Mouse (Mus musculus): Measurements from ENCODE around the gene Orai1. TPM values are rescaled to one million over a fixed set of nuclear protein-coding genes. Genes with fewer than 3 reads are reported as not detected.

Orai1 gene
- polyA plus RNA-seq, 2 experiments, result 20.7 to 25.0 TPM

GRCm38 (mm10) chr5:123017504-123017903 is 2.6 kb downstream of the Orai1 start:
- no peak overlapping the region for H3K9ac ChIP-seq (ENCODE audit: low read depth, low read length, severe bottlenecking)
- ATAC-seq (ENCODE audit: low FRiP score, low read depth) (no peak), DNase-seq (ENCODE audit: low spot score) (no peak)
- no peaks in the 10 kb centered on the region for H3K36me3 ChIP-seq (ENCODE audit: control insufficient read depth, insufficient read depth, low read length)
- no peaks in the 10 kb centered on the region for H3K27me3 ChIP-seq (ENCODE audit: control insufficient read depth, insufficient read depth, low read length)
- H3K27ac ChIP-seq (replicated peaks; ENCODE audit: low read depth, low read length), result no peak overlapping the region
- no peak overlapping the region for H3K4me3 ChIP-seq (replicated peaks; ENCODE audit: low read length)
- TF ChIP-seq POLR2A (IDR thresholded peaks at IDR 0.05; ENCODE audit: borderline replicate concordance, extremely low read depth, insufficient read depth, insufficient read length), result no peak
- H3K4me1 ChIP-seq (ENCODE audit: control insufficient read depth, insufficient read depth, low read length), result peaks cover 30% of the 10 kb centered on the region
- H3K4me2 ChIP-seq (replicated peaks; ENCODE audit: low read depth, low read length, severe bottlenecking), result no peak overlapping the region
- 83% methylated on average over 4 of the region's 4 CpGs for WGBS
- H3K9me3 ChIP-seq (ENCODE audit: control insufficient read depth, low read length), result no peaks in the 10 kb centered on the region

GRCm38 (mm10) chr5:123019336-123020016 is 4.6 kb downstream of the Orai1 start:
- Histone ChIP-seq H3K4me2 (replicated peaks; ENCODE audit: low read depth, low read length, severe bottlenecking) (peak overlapping the region; percentile 1; the same call in 1 of the 2 replicates), H3K4me1 (ENCODE audit: control insufficient read depth, insufficient read depth, low read length) (peaks cover 32% of the 10 kb centered on the region)

GRCm38 (mm10) chr5:123020426-123020825 is 5.6 kb downstream of the Orai1 start:
- Histone ChIP-seq H3K27me3 (ENCODE audit: control insufficient read depth, insufficient read depth, low read length) (no peaks in the 10 kb centered on the region), H3K4me3 (replicated peaks; ENCODE audit: low read length) (no peak overlapping the region), H3K36me3 (ENCODE audit: control insufficient read depth, insufficient read depth, low read length) (no peaks in the 10 kb centered on the region), H3K9me3 (ENCODE audit: control insufficient read depth, low read length) (no peaks in the 10 kb centered on the region), H3K4me1 (ENCODE audit: control insufficient read depth, insufficient read depth, low read length) (peaks cover 34% of the 10 kb centered on the region), H3K4me2 (replicated peaks; ENCODE audit: low read depth, low read length, severe bottlenecking) (no peak overlapping the region), H3K27ac (replicated peaks; ENCODE audit: low read depth, low read length) (no peak overlapping the region), H3K9ac (ENCODE audit: low read depth, low read length, severe bottlenecking) (no peak overlapping the region)
- WGBS, result 95% methylated on average over 5 of the region's 5 CpGs
- ATAC-seq (ENCODE audit: low FRiP score, low read depth) (no peak), DNase-seq (ENCODE audit: low spot score) (no peak)
- no peak for TF ChIP-seq POLR2A (IDR thresholded peaks at IDR 0.05; ENCODE audit: borderline replicate concordance, extremely low read depth, insufficient read depth, insufficient read length)

More at GRCm38 (mm10) chr5:123019336-123020016, 4.6 kb downstream of the Orai1 start:
- H3K4me3 ChIP-seq (replicated peaks; ENCODE audit: low read length), result no peak overlapping the region
- no peaks in the 10 kb centered on the region for H3K36me3 ChIP-seq (ENCODE audit: control insufficient read depth, insufficient read depth, low read length)
- H3K9ac ChIP-seq (ENCODE audit: low read depth, low read length, severe bottlenecking), result peak overlapping the region; percentile 28; the same call in 1 of the 2 replicates
- TF ChIP-seq POLR2A (IDR thresholded peaks at IDR 0.05; ENCODE audit: borderline replicate concordance, extremely low read depth, insufficient read depth, insufficient read length), result no peak
- ATAC-seq (ENCODE audit: low FRiP score, low read depth), result no peak
- peak overlapping the region; percentile 67 for H3K27ac ChIP-seq (replicated peaks; ENCODE audit: low read depth, low read length)
- no peaks in the 10 kb centered on the region for H3K9me3 ChIP-seq (ENCODE audit: control insufficient read depth, low read length)
- 42% methylated on average over 10 of the region's 10 CpGs for WGBS
- no peak for DNase-seq (ENCODE audit: low spot score)
- no peaks in the 10 kb centered on the region for H3K27me3 ChIP-seq (ENCODE audit: control insufficient read depth, insufficient read depth, low read length)

GRCm38 (mm10) chr5:123021438-123021837 is 6.6 kb downstream of the Orai1 start:
- peaks cover 29% of the 10 kb centered on the region for H3K4me1 ChIP-seq (ENCODE audit: control insufficient read depth, insufficient read depth, low read length)
- 89% methylated on average over 7 of the region's 7 CpGs for WGBS
- no peak for DNase-seq (ENCODE audit: low spot score)
- no peak overlapping the region for H3K9ac ChIP-seq (ENCODE audit: low read depth, low read length, severe bottlenecking)
- no peak overlapping the region for H3K4me3 ChIP-seq (replicated peaks; ENCODE audit: low read length)
- no peak overlapping the region for H3K4me2 ChIP-seq (replicated peaks; ENCODE audit: low read depth, low read length, severe bottlenecking)
- no peaks in the 10 kb centered on the region for H3K9me3 ChIP-seq (ENCODE audit: control insufficient read depth, low read length)
- H3K27ac ChIP-seq (replicated peaks; ENCODE audit: low read depth, low read length), result no peak overlapping the region
- no peak for TF ChIP-seq POLR2A (IDR thresholded peaks at IDR 0.05; ENCODE audit: borderline replicate concordance, extremely low read depth, insufficient read depth, insufficient read length)
- H3K36me3 ChIP-seq (ENCODE audit: control insufficient read depth, insufficient read depth, low read length), result no peaks in the 10 kb centered on the region
- ATAC-seq (ENCODE audit: low FRiP score, low read depth), result no peak
- no peaks in the 10 kb centered on the region for H3K27me3 ChIP-seq (ENCODE audit: control insufficient read depth, insufficient read depth, low read length)

GRCm38 (mm10) chr5:123023049-123023448 is 8.2 kb downstream of the Orai1 start:
- ATAC-seq (ENCODE audit: low FRiP score, low read depth), result no peak
- DNase-seq (ENCODE audit: low spot score), result no peak
- no peaks in the 10 kb centered on the region for H3K27me3 ChIP-seq (ENCODE audit: control insufficient read depth, insufficient read depth, low read length)
- no peak for TF ChIP-seq POLR2A (IDR thresholded peaks at IDR 0.05; ENCODE audit: borderline replicate concordance, extremely low read depth, insufficient read depth, insufficient read length)
- H3K9me3 ChIP-seq (ENCODE audit: control insufficient read depth, low read length), result no peaks in the 10 kb centered on the region
- no peak overlapping the region for H3K4me3 ChIP-seq (replicated peaks; ENCODE audit: low read length)
- no peak overlapping the region for H3K9ac ChIP-seq (ENCODE audit: low read depth, low read length, severe bottlenecking)
- H3K4me1 ChIP-seq (ENCODE audit: control insufficient read depth, insufficient read depth, low read length), result peaks cover 39% of the 10 kb centered on the region
- H3K36me3 ChIP-seq (ENCODE audit: control insufficient read depth, insufficient read depth, low read length), result no peaks in the 10 kb centered on the region
- H3K4me2 ChIP-seq (replicated peaks; ENCODE audit: low read depth, low read length, severe bottlenecking), result no peak overlapping the region
- WGBS, result 52% methylated on average over 6 of the region's 6 CpGs
- no peak overlapping the region for H3K27ac ChIP-seq (replicated peaks; ENCODE audit: low read depth, low read length)

All from limb, embryonic 14.5 days (tissue).